Mouse (Mus musculus): ENCODE measurements at regions not wholly inside any gene's neighbourhood (a gene's known extent, or its start where the extent isn't known, plus 50 kb on each side); places are given as distances from the start of the nearest gene placed in this dataset.

GRCm38 (mm10) chr16:46223084-46223600 lies 68.3 kb upstream of the Gm4737 start:
- intact Hi-C loops (cut with DNase I) = no loop called here
- DNase-seq (ENCODE audit: extremely low spot score in 1 of 2, low spot score in 2 of 2) = no peak

GRCm38 (mm10) chr16:46212504-46212903 lies 57.6 kb upstream of the Gm4737 start:
- no peak overlapping the region for H3K4me3 ChIP-seq
- intact Hi-C loops (cut with DNase I) = no loop called here
- DNase-seq (ENCODE audit: extremely low spot score in 1 of 2, low spot score in 2 of 2) = no peak

More at GRCm38 (mm10) chr16:46223084-46223600, 68.3 kb upstream of the Gm4737 start:
- Histone ChIP-seq H3K4me3 (no peak overlapping the region), H3K27ac (no peak overlapping the region)
- no peak for TF ChIP-seq CTCF (IDR thresholded peaks at IDR 0.05)

GRCm38 (mm10) chr16:46211914-46212313 lies 57.0 kb upstream of the Gm4737 start:
- no peak for DNase-seq (ENCODE audit: extremely low spot score in 1 of 2, low spot score in 2 of 2)
- Histone ChIP-seq H3K4me3 (no peak overlapping the region), H3K27ac (no peak overlapping the region)
- intact Hi-C loops (cut with DNase I) = no loop called here
- TF ChIP-seq CTCF (IDR thresholded peaks at IDR 0.05) = no peak

More at GRCm38 (mm10) chr16:46212504-46212903, 57.6 kb upstream of the Gm4737 start:
- H3K27ac ChIP-seq = no peak overlapping the region
- no peak for TF ChIP-seq CTCF (IDR thresholded peaks at IDR 0.05)

- intact Hi-C loops (cut with DNase I) = no loop called here
- Histone ChIP-seq H3K27ac (no peak overlapping the region), H3K4me3 (no peak overlapping the region)
- no peak for DNase-seq (ENCODE audit: extremely low spot score in 1 of 2, low spot score in 2 of 2)
- TF ChIP-seq CTCF (IDR thresholded peaks at IDR 0.05) = no peak
Observed at GRCm38 (mm10) chr16:46205114-46205513, 50.2 kb upstream of the Gm4737 start.
